ENCODE assay signal across 9 mouse cellular contexts in genomic region chr17:5089541-5089940, GRCm38 (mm10).
DNase-seq lines count a peak whose midpoint lies in the region; ATAC-seq and TF ChIP-seq lines count a peak whose summit lies in the region.
"Had no signal": no experiment of that assay in that cellular context is flagged by ENCODE, and none has a peak within 500 bp of the region (broad histone marks: within the 10 kb centered on the region; RNA-seq: fewer than 3 reads in every experiment).

No protein-coding gene starts in this region.

- no peaks in the 10 kb centered on the region for H3K9me3 ChIP-seq in ES-Bruce4 (replicated peaks; ENCODE audit: control insufficient read depth, insufficient read depth, low read length, poor library complexity, severe bottlenecking)
- no peaks in the 10 kb centered on the region for H3K9me3 ChIP-seq in liver, embryonic 16.5 days (replicated peaks; ENCODE audit: control insufficient read depth, low read length)

- no peak overlapping the region for H3K4me3 ChIP-seq in ES-Bruce4 (ENCODE audit: low read depth, low read length)
- H3K4me3 ChIP-seq in liver, embryonic 16.5 days (ENCODE audit: low read depth, low read length): 0 out of 2 replicates have a peak overlapping the region, but pooled peaks have one; percentile 16

- peaks cover 8% of the 10 kb centered on the region for H3K4me1 ChIP-seq in ES-Bruce4 (ENCODE audit: control insufficient read depth, insufficient read depth, low read length)
- peaks cover 52% of the 10 kb centered on the region for H3K4me1 ChIP-seq in liver, embryonic 16.5 days (ENCODE audit: control insufficient read depth, low read depth, low read length)

- peak overlapping the region; percentile 49 for H3K4me2 ChIP-seq in liver, embryonic 16.5 days (ENCODE audit: low read depth, low read length)

- TF ChIP-seq EP300 in ES-Bruce4 (IDR thresholded peaks at IDR 0.05; ENCODE audit: insufficient read depth, low read depth, low read length): peak; percentile 85

- H3K27me3 ChIP-seq in ES-Bruce4 (ENCODE audit: control insufficient read depth, insufficient read depth, low read length, poor library complexity, severe bottlenecking): no peaks in the 10 kb centered on the region
- H3K27me3 ChIP-seq in liver, embryonic 16.5 days (ENCODE audit: control insufficient read depth, insufficient read depth, low read depth, low read length): no peaks in the 10 kb centered on the region

- H3K9ac ChIP-seq in ES-Bruce4 (ENCODE audit: low read depth, poor library complexity, severe bottlenecking): no peak overlapping the region
- peak overlapping the region; percentile 37 for H3K9ac ChIP-seq in liver, embryonic 16.5 days (ENCODE audit: low read depth, low read length)

- 13% methylated on average over 12 of the region's 12 CpGs for WGBS in liver, embryonic 16.5 days (ENCODE audit: insufficient replicate concordance)

- H3K36me3 ChIP-seq in ES-Bruce4 (ENCODE audit: control insufficient read depth, insufficient read depth, low read length, poor library complexity, severe bottlenecking): no peaks in the 10 kb centered on the region
- no peaks in the 10 kb centered on the region for H3K36me3 ChIP-seq in liver, embryonic 16.5 days (ENCODE audit: control insufficient read depth, insufficient read depth)

- no peak for TF ChIP-seq CTCF in ES-Bruce4 (IDR thresholded peaks at IDR 0.05; ENCODE audit: low read depth, low read length)

- peak; percentile 71 for DNase-seq in heart, adult 11 months
- DNase-seq in heart, adult 8-10 months (ENCODE audit: low spot score): no peak
- no peak for DNase-seq in left cerebral cortex, adult 11 months (ENCODE audit: low spot score)
- no peak for DNase-seq in cerebellum, postnatal 4 days (ENCODE audit: low spot score in 2 of 2)

- ATAC-seq in inflammation-experienced regulatory T-cells, adult 6 months: peak; percentile 49
- ATAC-seq in liver, embryonic 16.5 days (ENCODE audit: low read depth): peak; percentile 31
- no peak for ATAC-seq in frontal cortex, adult (ENCODE audit: low TSS enrichment)

- H3K27ac ChIP-seq in ES-Bruce4 (ENCODE audit: insufficient read depth, low read length): peak overlapping the region; percentile 43; the same call in 1 of the 2 replicates
- H3K27ac ChIP-seq in liver, embryonic 16.5 days (ENCODE audit: low read length): peak overlapping the region; percentile 27; the same call in 1 of the 2 replicates
- H3K27ac ChIP-seq: macrophage had no signal

- TF ChIP-seq POLR2A in ES-Bruce4 (IDR thresholded peaks at IDR 0.05; ENCODE audit: insufficient read depth, low read length): no peak
